In the genomic region with DNA sequence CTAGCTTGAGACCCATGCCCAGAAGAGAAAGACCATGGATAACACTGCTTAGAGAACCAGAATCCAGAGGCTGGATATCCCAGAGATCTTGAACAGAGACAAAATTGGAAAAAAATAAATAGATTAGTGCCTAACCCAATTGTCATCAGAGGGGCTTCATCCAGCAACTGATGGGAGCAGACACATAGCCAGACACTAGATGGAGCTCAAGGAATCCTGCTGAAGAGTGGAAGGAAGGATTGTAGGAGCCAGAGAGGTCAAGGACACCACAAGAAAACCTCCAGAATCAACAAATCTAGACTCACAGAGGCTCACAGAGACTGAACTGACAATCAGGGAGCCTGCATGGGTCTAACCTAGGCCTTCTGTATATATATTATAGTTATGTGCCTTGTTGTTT, we compare ENCODE assay signal across 12 mouse cellular contexts.
A peak's percentile ranks its signal among the peaks of the same experiment; 100 is the strongest.
DNase-seq lines count a peak whose midpoint lies in the region; ATAC-seq and TF ChIP-seq lines count a peak whose summit lies in the region.
"Had no signal": no experiment of that assay in that cellular context is flagged by ENCODE, and none has a peak within 500 bp of the region (broad histone marks: within the 10 kb centered on the region; RNA-seq: fewer than 3 reads in every experiment).

No protein-coding gene starts in this region.

- H3K4me2 ChIP-seq in intestine, postnatal 0 days (replicated peaks; ENCODE audit: low read depth): no peak overlapping the region
- H3K4me2 ChIP-seq in intestine, embryonic 16.5 days (ENCODE audit: low read depth, low read length): no peak overlapping the region
- H3K4me2 ChIP-seq in lung, embryonic 14.5 days: no peak overlapping the region
- H3K4me2 ChIP-seq: heart, embryonic 15.5 days; lung, embryonic 15.5 days had no signal

- no peaks in the 10 kb centered on the region for H3K4me1 ChIP-seq in intestine, postnatal 0 days (replicated peaks; ENCODE audit: control insufficient read depth, insufficient read depth, low read length)
- no peaks in the 10 kb centered on the region for H3K4me1 ChIP-seq in intestine, embryonic 16.5 days (ENCODE audit: control insufficient read depth, insufficient read depth, low read length)
- H3K4me1 ChIP-seq in lung, embryonic 14.5 days (ENCODE audit: insufficient read depth): no peaks in the 10 kb centered on the region; the same call in 1 of the 2 replicates
- H3K4me1 ChIP-seq: heart, embryonic 15.5 days; lung, embryonic 15.5 days had no signal

- H3K9ac ChIP-seq in intestine, postnatal 0 days (ENCODE audit: low read depth, low read length): no peak overlapping the region
- H3K9ac ChIP-seq in intestine, embryonic 16.5 days (ENCODE audit: low read depth, low read length): no peak overlapping the region
- no peak overlapping the region for H3K9ac ChIP-seq in lung, embryonic 14.5 days
- H3K9ac ChIP-seq: heart, embryonic 15.5 days; lung, embryonic 15.5 days had no signal

- no peak overlapping the region for H3K4me3 ChIP-seq in intestine, postnatal 0 days (ENCODE audit: low read depth, low read length)
- H3K4me3 ChIP-seq in intestine, embryonic 16.5 days (ENCODE audit: low read length): no peak overlapping the region
- H3K4me3 ChIP-seq in lung, embryonic 14.5 days (ENCODE audit: low read depth, low read length): no peak overlapping the region
- H3K4me3 ChIP-seq: heart, embryonic 15.5 days; lung, embryonic 15.5 days had no signal

- no peaks in the 10 kb centered on the region for H3K27me3 ChIP-seq in intestine, postnatal 0 days (replicated peaks; ENCODE audit: control insufficient read depth, insufficient read depth, low read length)
- H3K27me3 ChIP-seq in intestine, embryonic 16.5 days (replicated peaks; ENCODE audit: control insufficient read depth, insufficient read depth, low read length): no peaks in the 10 kb centered on the region
- no peaks in the 10 kb centered on the region for H3K27me3 ChIP-seq in lung, embryonic 14.5 days (ENCODE audit: insufficient read depth, low read length)
- H3K27me3 ChIP-seq: heart, embryonic 15.5 days; lung, embryonic 15.5 days had no signal

- peak; percentile 62 for TF ChIP-seq CTCF in intestine, postnatal 0 days (IDR thresholded peaks at IDR 0.05; ENCODE audit: low read depth)
- TF ChIP-seq CTCF in lung, embryonic 14.5 days (IDR thresholded peaks at IDR 0.05; ENCODE audit: low read depth): peak; percentile 50

- no peak for ATAC-seq in intestine, postnatal 0 days
- no peak for ATAC-seq in intestine, embryonic 16.5 days
- ATAC-seq in lung, embryonic 14.5 days (ENCODE audit: insufficient read depth): no peak
- no peak for ATAC-seq in monocyte, adult 5-6 weeks (replicated peaks; ENCODE audit: insufficient number of reproducible peaks, low FRiP score, low TSS enrichment, poor library complexity, severe bottlenecking)

- no peaks in the 10 kb centered on the region for H3K9me3 ChIP-seq in intestine, postnatal 0 days (ENCODE audit: control insufficient read depth)
- H3K9me3 ChIP-seq in intestine, embryonic 16.5 days (ENCODE audit: control insufficient read depth, low read length): no peaks in the 10 kb centered on the region
- no peaks in the 10 kb centered on the region for H3K9me3 ChIP-seq in lung, embryonic 14.5 days (ENCODE audit: low read depth, low read length)
- H3K9me3 ChIP-seq: heart, embryonic 15.5 days; lung, embryonic 15.5 days had no signal

- peak; percentile 32 to 40 for DNase-seq in cerebellum, postnatal 10 days
- DNase-seq in cerebellum, adult 11 months: no peak
- DNase-seq in lung, embryonic 14.5 days: peak; percentile 32
- no peak for DNase-seq in lung, postnatal 14 days
- peak; percentile 42 for DNase-seq in embryo, embryonic 11 days
- DNase-seq: adrenal gland, postnatal 10 days; cerebellum, adult 11-12 months had no signal

- no peaks in the 10 kb centered on the region for H3K36me3 ChIP-seq in intestine, postnatal 0 days (ENCODE audit: control insufficient read depth, insufficient read depth)
- no peaks in the 10 kb centered on the region for H3K36me3 ChIP-seq in intestine, embryonic 16.5 days (ENCODE audit: control insufficient read depth, insufficient read depth, low read length)
- no peaks in the 10 kb centered on the region for H3K36me3 ChIP-seq in lung, embryonic 14.5 days (ENCODE audit: insufficient read depth)
- H3K36me3 ChIP-seq: heart, embryonic 15.5 days; lung, embryonic 15.5 days had no signal

- H3K27ac ChIP-seq in intestine, postnatal 0 days (ENCODE audit: low read depth, low read length): no peak overlapping the region
- no peak overlapping the region for H3K27ac ChIP-seq in intestine, embryonic 16.5 days (ENCODE audit: low read length)
- H3K27ac ChIP-seq in lung, embryonic 14.5 days (ENCODE audit: low read depth): no peak overlapping the region
- H3K27ac ChIP-seq: heart, embryonic 15.5 days; lung, embryonic 15.5 days had no signal

Comparison
In these comparisons a context has a peak if more than half of its experiments do, and no peak if none do; other contexts are left out.
1. DNase-seq: peak in cerebellum, postnatal 10 days (2 of 2), lung, embryonic 14.5 days (single experiment) and embryo, embryonic 11 days (single experiment); none in cerebellum, adult 11 months (single experiment) and lung, postnatal 14 days (single experiment).